Mouse (Mus musculus) kidney, adult 18-20 months (tissue): ENCODE results near the gene Armc10.
"Not testable (repeated sequence)": the region's sequence is repeated elsewhere in the genome, so short reads cannot be mapped to it uniquely, and the experiment has no call there.

Source experiments
- DNase-seq: peaks from one replicate; pipeline ENCODE4 v3.0.0; 2021

Armc10 gene

DNA sequence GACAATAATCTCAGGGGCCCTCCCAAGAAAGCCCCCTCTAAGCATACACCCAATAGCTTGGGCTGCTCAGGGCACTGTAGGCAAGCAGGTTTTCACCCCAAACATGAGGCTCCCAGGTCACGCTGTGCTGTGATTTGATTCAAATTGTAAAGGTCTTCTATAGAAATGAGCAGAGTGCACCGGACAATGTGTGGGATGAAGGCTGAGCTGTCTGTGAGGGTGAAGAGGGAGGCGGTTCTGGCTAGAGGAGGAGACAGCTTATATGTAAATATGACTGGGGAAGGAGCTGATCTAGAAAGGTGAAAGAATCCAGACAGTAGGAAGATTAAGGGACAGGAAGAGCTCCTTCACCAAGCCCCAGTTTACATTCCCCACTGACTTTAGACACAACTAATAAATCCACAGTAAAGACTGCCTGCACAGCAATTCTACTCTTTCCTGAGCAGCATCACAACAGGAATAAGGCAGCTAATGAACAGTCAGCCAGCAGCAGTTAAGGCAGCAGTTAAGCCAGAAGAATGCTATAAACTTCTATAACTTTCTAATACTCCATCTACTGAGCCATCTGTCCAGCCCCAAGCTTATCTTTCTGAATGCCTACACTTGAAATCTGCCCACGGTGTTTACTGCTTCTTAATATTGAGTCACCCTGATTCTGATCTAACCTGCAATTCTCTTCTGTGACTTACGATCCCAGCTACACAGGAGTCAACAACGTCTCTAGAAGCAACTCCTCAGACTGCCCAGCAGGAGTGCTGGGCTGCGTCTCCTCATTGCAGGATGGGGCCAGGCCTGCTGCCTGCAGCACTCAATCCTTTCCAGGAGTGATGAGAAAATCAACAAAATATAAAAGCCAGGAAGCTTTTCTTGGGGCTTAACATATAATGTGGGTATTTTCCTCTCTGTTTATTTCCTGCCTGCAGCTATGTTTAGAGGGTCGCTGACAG is 21.9 kb downstream of the Armc10 start:
- DNase-seq = no peak

DNA sequence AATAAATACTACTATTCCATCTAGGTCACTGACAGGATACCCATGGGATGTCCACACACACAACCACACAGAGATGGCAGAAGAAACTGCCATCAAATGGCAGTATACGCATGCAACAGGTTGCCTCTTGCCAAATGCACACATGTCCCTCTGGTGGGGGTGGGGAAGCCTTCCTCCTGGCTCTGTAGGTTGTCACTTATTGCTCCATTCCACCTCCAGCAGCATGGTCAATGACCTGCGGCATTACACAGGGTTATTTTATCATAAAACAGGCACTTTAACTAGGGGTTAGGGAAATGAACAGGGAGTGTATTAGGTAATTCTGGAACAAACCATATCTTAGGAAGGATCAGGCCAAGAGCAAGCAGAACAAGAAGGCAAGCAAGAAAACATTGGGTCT is 23.7 kb downstream of the Armc10 start:
- no peak for DNase-seq

DNA sequence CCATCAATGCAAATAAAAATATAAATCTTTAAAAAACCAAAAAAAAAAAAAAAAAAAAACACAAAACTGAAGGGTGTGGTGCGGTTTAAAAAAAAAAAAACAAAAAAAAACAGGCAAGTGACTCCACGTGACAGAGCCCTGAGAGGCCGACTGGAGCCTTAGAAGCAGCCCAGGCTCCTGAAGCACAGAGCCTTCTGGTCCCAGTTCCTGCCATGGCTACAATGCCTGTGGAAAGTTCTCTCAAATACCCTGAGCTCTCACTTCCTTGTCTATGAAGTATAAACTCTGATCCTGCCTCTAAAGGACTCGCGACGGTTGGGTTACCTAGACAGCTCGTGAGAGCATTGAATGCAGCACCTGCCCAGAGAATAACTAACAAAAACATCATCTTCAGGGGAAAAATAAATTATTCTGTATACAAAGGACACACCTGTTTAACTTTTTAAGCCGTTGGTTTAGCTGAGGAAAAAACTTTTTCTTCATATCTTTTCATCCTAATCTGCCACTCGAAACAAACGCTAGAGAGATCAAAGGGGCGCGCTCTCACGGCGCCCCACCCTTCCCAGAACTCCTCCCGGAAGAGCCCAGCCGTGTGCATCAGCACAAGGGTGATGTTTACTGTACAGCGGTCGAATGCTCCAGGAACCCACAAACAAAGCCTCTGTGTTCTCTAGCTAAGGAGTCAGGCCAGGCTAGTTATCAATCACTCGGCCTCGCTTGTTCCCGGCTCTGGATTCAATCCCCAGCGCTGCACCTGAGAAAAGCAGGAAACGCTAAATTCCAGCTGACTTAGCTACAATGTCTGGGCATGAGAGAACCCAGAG is 27.4 kb downstream of the Armc10 start:
- no peak for DNase-seq

DNA sequence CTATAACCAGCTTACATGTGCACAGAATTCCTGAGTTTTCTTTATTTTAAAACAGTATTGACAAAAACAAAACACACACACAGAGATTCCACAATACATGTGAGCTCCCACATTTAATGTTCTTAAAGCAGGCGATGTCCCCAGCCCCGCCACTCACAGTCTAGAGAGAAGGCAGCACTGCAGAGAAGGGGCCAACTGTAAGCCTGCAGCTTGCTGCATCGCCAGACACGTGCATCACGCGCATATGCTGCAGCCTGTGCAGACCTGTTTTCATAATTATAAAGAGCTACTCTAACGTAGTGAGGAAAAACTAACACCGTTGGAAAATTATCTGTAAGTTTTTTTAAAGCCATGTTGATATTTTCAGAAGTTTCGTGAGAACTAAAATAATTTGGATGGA is 28.1 kb downstream of the Armc10 start:
- DNase-seq = no peak

DNA sequence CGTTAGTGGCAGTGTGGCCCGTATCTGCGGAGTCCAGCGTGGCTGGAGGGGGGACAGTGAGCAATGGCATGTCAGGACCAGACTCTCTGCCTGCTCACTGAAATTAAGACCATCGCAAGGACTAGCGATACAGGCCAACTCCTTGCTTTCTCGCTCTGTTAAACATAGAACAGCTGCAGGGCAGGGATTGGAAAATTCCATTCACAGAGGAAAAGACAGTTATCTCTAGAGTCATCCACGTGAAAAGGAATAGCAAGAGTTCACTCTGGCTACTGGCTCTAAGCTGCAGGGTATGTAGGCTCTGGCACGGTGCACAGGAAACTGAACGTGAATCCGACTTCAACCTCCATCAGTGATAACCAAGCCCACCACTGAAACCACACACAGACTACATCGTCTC is 29.4 kb downstream of the Armc10 start:
- DNase-seq = no peak

DNA sequence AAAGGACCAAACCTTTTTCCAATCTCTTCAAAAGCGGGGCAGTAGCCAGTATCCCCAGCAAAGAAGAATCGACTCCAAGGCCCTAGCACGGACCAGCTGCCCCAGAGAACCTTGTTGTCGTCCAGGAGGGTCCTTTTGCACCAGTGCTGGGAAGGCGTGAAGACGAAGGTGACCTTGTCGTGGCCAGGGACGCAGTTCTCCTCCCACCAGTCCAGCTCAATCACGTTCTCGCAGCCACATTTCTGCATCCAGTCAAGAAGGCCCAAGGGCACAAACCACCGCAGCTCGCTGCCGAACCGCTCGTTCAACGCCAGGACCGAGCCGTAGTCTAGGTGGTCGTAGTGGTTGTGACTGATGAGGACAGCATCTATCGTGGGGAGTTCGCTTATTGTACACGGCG is 29.9 kb downstream of the Armc10 start:
- DNase-seq = no peak

DNA sequence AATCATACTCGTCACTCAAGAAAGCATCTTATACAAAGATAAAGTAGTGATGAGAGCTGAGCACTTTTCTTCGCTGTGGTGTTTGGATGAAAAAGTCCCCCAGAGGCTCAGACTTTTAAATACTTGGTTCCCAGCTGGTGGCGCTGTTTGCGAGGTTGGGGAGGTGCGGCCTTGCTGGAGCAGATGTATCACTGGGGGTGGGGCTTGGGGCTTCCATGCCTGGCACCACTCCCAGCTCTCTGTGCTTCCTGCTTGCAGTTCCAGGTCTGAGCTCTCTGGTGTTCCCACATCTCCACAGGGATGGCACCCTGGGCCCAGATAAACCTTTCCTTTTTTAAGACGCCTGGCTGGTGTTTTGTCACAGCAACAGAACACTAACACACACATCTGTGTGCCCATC is 32.3 kb downstream of the Armc10 start:
- no peak for DNase-seq

DNA sequence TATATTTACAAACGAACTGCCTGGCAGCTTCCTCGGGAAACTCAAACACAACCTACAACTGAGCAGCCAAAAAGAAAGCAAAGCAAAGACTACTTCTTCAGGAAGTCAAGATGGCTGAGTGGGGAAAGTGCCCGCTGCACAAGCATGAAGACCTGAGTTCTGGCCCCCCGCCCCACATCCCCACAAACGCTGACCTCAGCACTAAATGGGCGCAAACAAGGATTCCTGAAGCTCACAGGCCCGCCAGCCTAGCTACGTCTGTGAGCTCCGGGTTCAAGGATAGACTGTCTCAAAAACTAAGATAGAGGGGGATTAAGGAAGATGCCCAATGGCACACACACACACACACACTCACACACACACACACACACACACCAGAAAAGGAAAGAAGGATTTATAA is 32.8 kb downstream of the Armc10 start:
- no peak for DNase-seq

DNA sequence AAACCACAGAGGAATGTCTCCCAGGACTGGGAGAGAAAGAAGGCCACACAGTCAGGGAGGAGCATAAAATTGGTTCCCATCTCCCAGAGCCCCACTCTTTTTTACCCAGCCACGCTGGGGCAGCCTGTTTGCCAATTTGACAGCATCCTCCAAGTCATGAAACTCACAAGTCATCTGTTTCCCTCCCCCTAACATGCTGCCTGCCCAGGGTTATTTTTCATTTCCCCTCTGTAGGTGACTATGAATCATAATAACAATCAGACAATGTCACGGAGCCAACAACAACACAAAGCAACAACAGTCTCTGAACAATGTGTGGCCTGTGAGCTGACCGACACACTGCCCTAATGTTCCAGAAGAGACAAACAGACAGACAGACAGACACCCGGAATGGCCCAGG is 34.4 kb downstream of the Armc10 start:
- no peak for DNase-seq

DNA sequence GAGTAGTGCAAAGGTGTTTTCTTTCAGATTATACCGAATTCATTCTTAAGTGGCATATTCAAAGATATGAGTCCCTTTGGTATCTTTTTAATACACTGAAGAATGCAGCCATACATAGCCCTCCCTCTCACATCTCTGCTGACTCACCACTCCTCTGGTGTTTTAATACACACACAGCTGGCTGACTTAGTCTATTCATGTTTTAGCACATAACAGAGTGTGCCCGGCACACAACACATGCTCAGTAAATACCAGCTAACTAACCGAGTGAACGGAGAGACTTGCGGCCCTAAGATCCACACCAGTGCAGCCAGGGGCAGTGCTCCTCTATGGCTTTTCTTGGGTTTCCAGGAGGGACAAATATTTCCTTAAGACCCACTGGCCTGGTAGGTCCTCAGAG is 35.3 kb downstream of the Armc10 start:
- DNase-seq = no peak

DNA sequence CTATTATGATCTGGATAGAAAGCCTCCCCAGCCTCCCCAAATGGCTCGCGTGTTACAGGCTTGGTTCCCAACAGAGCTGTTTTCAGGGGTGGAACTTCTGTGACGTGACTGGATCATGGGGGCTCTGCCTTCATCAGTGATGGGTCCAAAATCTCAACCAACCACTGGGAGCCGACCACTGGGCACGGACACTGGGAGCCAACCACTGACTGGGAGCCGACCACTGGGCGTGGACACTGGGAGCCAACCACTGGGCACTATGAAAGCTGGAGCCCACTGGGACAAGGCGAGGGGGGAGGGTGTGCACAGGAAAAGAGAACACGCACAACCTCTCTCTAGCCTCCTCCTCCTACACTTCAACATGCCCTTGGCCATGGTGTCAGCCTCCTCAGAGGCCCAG is 38.2 kb downstream of the Armc10 start:
- DNase-seq = no peak

DNA sequence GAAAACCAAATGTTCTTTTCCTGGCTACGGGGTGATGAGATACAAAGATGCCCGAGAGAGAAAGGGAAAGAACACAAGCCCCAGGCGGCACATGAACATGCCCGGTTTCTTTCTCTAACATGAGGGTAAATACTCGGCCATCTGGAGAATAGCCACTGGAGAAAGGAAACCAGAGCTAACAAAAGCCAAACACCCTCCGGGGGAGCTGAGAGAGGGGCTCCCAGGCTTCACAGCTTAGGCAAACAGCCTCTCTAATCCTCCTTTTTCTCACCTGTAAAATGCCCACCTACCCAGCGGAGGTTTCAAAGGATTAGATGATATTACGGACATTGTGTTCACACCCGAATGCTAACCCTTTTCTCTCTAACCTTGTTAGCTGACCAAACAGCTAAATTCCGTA is 39.4 kb downstream of the Armc10 start:
- DNase-seq = no peak

DNA sequence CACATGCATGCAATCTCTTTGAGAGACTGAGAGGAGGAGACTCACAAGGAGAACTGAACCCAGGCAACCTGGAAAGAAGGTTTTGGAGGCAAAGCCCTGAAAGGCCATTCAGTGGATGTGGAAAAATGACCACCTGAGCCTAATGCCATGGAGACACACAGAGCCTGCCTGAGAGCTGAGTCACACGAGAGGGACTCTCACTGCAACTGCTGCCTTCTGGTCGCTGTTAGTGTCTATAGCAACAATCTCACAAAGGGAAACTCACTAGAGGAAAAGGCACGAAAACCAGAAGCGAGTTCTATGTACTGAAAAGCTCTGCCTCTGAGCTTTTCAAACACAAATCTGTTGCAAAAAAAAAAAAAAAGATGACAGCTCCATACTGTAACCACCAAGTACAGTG is 41.4 kb downstream of the Armc10 start:
- no peak for DNase-seq

DNA sequence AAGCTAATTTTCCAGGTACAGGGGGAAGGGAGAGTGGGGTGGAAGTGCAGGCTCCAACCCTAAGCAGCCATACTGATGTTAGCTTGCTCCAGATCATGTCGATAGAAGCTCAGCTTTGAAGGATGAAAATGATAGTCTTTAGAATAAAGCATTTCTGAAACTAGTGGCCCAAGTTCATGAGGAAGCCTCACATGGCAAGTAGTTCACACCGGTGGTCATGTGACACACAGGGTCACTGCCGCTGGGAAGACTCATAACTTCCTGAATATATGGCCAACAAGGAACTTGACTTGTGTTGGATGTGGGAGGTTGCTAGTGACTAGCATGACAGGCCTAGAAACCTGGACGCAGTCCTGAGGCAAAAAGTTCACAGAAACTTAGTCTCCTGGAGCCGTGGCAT is 46.6 kb downstream of the Armc10 start:
- DNase-seq = no peak

DNA sequence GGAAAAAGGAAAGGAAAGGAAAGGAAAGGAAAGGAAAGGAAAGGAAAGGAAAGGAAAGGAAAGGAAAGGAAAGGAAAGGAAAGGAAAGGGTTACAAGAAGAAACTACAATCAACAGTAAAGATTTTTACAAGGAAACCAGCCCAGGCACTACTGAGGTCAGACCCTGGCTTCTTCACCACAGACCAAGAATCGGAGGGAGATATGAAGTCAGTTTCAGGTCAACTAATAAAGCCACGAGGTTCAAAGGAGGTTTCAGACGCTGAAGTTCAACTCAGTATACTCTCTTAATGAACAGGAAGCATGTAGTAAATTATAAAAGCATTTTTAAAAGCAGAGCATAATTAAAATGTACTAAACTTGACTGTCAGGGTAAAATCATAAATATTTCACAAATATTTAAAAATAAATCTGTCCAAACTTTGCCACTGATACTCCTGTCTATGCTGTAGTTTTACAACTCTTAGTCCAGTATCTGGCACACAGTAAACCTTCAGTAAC is 47.8 kb downstream of the Armc10 start:
- DNase-seq = no peak

DNA sequence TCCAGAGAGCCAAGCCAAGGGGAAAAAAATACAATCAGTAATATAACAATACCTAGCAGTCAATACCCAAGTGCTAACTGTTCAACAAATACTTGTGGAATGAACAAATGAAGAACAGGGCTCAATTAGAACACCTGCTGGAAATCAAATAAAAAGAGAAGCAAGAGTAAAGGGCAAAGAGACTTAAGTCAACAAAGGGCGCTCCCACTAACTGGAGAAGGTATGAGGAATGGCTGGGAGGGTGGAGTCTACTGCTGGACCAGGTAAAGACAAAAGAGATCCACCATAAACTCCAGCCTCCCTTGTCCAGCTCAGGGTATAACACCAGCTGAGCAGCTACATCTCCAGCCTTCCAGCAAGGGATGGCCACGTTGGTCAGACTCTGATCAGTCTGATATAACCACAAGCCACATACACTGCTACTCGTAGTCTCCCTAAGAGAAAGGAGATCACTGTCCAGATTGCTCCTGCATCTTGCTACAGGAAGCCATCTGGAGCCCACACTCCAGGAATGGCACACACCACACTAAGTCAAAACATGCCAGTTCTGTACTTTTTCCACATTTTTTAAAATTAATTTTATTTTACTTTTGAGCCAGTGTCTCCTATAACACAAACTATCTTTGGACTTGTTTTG is 49.4 kb downstream of the Armc10 start:
- no peak for DNase-seq

DNA sequence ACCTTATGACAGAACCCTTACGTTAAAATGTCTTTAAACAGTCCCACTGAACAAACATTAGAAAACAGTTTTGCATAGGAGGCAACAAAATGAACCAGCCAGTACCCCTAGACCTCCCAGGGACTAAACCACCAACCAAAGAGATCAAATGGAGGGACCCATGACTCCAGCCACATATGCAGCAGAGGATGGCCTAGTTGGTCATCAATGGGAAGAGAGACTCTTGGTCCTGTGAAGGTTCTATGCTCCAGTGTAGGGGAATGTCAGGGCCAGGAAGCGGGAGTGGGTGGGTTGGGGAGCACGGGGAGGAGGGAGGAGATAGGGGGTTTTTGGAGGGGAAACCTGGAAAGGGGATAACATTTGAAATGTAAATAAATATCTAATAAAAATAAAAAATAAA is 53.9 kb downstream of the Armc10 start:
- DNase-seq = not testable (repeated sequence)

DNA sequence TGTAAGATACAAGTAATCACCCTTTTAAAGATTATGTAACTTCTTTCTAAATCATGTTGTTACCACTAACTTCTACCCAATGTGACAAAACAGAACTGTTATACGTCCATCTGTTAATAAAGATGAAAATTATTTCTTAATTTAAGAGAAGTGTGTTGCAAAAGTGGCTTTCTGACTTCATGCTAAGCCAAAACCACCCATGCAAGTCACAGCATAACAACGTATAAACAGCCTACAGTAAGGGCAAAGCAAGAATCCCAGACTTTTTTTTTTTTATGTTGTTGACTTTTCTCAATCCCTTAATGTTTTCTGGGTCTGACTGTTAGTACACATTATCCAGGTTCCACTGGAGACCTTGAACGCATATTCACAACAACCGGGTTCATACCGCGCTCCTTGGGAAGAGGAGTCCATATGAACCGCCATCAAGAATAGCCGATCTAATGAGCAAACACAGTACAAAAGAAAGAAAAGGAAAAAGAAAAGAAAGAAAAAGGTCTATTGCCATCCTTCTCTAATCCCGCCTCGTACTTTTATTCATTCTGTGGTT is 54.7 kb downstream of the Armc10 start:
- no peak for DNase-seq

DNA sequence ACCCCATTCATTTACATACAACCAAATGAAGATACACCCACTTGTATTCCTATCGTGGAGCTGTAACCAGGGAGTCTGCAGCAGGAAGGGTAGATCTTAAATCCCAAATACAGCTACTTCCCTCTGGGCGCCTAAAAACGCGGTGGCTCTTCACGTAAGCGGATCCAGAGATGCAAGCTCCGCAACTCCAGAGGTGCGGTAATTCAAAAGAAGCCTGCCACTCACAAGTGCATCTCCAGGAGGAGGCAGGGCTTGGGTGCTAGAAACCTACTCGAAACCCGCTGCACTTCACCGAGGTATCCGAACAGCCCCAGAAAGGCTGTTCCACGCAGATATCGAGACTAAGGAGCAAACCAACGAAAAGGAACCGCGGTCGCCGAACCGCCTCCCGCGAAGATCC is 55.3 kb downstream of the Armc10 start:
- no peak for DNase-seq

DNA sequence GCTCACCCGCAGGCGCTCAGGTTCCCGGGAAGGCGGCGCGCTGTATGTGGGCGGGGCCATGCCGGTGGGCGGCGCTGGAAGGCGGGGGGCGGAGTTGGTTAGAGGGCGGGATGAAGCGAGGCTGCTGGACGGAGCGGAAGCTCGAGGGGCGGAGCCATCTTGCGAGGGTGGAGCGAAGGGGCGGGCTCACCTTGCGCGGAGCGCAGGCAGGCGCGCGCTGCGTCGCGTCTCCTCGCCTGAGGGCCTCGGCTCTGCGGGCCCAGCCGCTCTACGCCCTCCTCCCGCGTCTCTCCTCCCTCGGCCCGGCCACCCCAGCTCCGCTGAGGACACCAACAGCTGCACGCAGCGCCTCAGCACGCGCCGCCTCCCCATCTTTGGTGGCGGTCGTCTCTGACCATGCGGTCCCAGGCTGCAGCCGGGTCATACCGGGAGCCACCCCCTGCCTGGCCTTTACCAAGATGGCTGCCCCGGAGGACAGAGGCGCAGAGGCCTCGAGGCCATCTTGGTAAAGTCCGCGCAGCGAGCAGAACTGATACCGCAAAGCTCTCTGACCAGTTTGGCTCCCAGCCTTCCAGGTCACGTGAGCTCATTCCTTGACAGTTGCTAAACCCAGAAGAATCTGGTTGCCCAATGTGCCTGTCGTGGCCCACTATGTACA is 55.9 kb downstream of the Armc10 start, which contains the start of gene Napepld:
Gene Napepld (minus strand): TSS at position 46 of the 658 bp plus-strand sequence.
- DNase-seq = peak; percentile 100

DNA sequence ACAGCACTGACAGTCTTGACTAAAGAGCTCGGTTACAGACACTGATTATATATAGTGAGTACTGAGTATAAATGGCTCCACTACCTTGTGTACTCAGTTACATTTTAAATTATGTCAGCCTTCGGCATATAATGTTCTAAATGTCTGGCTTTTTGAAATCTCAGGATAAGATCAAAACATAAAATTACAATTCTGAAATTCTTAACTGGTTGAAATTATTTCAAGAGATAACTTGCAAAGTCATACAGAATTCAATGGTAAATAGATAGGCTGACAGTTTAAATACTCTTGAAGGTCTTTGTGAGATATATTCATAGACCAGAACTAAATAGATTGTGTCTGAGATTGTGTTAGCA is 56.4 kb downstream of the Armc10 start:
- no peak for DNase-seq

DNA sequence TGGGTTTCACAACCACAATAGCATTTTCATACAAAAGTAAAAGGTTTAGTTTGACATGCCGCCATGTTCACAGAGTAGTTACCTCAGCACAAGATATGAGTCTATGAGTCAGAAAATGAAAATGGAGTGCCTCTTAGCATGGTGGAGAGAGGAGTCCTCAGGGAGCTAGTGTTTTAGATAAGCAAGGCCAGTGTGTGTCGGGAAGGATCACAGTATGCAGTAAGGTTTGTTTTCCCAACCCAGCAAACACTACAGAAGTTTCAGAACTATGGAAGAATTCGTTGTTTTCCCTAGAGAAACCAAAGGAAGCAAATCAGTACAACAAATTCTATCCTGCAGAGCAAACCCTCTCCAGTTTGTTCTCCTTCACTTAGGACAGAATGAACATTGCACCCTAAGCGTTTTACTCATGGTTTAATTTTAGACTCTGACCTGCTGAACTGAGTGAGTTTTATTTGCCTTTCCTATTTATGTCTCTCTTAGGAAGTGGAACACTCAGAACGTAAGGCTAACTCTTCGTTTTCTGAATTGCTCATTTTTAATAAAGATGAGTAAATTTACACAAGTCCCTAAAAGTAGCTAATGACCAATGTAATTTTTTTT is 57.4 kb downstream of the Armc10 start:
- no peak for DNase-seq
